Mouse (Mus musculus): ENCODE results near the gene Sp6. TPM values are rescaled to one million over a fixed set of nuclear protein-coding genes. Genes with fewer than 3 reads are reported as not detected.
A peak's percentile ranks its signal among the peaks of the same experiment; 100 is the strongest.

Gene Sp6
- polyA plus RNA-seq, 1 experiment from 2014 or later, result 0.15 TPM

GRCm38 (mm10) chr11:96984903-96985302 is 28.3 kb upstream of the Sp6 start:
- no peaks in the 10 kb centered on the region for H3K9me3 ChIP-seq (replicated peaks)
- H3K4me2 ChIP-seq, result no peak overlapping the region
- no peak for ATAC-seq
- peaks cover 72% of the 10 kb centered on the region for H3K27me3 ChIP-seq (replicated peaks)
- no peak overlapping the region for H3K4me3 ChIP-seq
- no peak overlapping the region for H3K9ac ChIP-seq
- no peaks in the 10 kb centered on the region for H3K36me3 ChIP-seq
- no peak overlapping the region for H3K27ac ChIP-seq
- WGBS (ENCODE audit: insufficient replicate concordance), result 35% methylated on average over 4 of the region's 4 CpGs
- peaks cover 29% of the 10 kb centered on the region for H3K4me1 ChIP-seq

- 42% methylated on average over 3 of the region's 3 CpGs for WGBS (ENCODE audit: insufficient replicate concordance)
- H3K9me3 ChIP-seq (replicated peaks), result no peaks in the 10 kb centered on the region
- no peak for ATAC-seq
- no peak overlapping the region for H3K27ac ChIP-seq
- H3K4me3 ChIP-seq, result no peak overlapping the region
- no peaks in the 10 kb centered on the region for H3K36me3 ChIP-seq
- H3K27me3 ChIP-seq (replicated peaks), result peaks cover 77% of the 10 kb centered on the region
- H3K4me1 ChIP-seq, result peaks cover 23% of the 10 kb centered on the region
- H3K9ac ChIP-seq, result no peak overlapping the region
- no peak overlapping the region for H3K4me2 ChIP-seq
These were observed 26.7 kb upstream of the Sp6 start for GRCm38 (mm10) chr11:96986463-96986862.

GRCm38 (mm10) chr11:96987873-96988655 is 25.1 kb upstream of the Sp6 start:
- Histone ChIP-seq H3K4me1 (peaks cover 24% of the 10 kb centered on the region), H3K27ac (no peak overlapping the region), H3K9ac (peak overlapping the region; percentile 36; the same call in 1 of the 2 replicates), H3K27me3 (replicated peaks) (peaks cover 88% of the 10 kb centered on the region), H3K36me3 (no peaks in the 10 kb centered on the region), H3K4me2 (peak overlapping the region; percentile 46), H3K4me3 (0 out of 2 replicates have a peak overlapping the region, but pooled peaks have one; percentile 10), H3K9me3 (replicated peaks) (no peaks in the 10 kb centered on the region)
- ATAC-seq, result no peak
- 7% methylated on average over 31 of the region's 31 CpGs for WGBS (ENCODE audit: insufficient replicate concordance)

GRCm38 (mm10) chr11:96991501-96991900 is 21.7 kb upstream of the Sp6 start:
- ATAC-seq, result no peak
- 44% methylated on average over 5 of the region's 5 CpGs for WGBS (ENCODE audit: insufficient replicate concordance)
- no peaks in the 10 kb centered on the region for H3K9me3 ChIP-seq (replicated peaks)
- H3K36me3 ChIP-seq, result no peaks in the 10 kb centered on the region
- no peak overlapping the region for H3K4me3 ChIP-seq
- no peak overlapping the region for H3K4me2 ChIP-seq
- H3K9ac ChIP-seq, result no peak overlapping the region
- H3K27ac ChIP-seq, result no peak overlapping the region
- H3K4me1 ChIP-seq, result peaks cover 37% of the 10 kb centered on the region
- peaks cover 87% of the 10 kb centered on the region for H3K27me3 ChIP-seq (replicated peaks)

- 11% methylated on average over 8 of the region's 8 CpGs for WGBS (ENCODE audit: insufficient replicate concordance)
- Histone ChIP-seq H3K9ac (no peak overlapping the region), H3K27ac (peak overlapping the region; percentile 74), H3K4me2 (no peak overlapping the region), H3K27me3 (replicated peaks) (peaks cover 87% of the 10 kb centered on the region), H3K36me3 (no peaks in the 10 kb centered on the region), H3K4me3 (no peak overlapping the region), H3K4me1 (peaks cover 42% of the 10 kb centered on the region), H3K9me3 (replicated peaks) (no peaks in the 10 kb centered on the region)
- peak; percentile 30; the same call in 1 of the 2 replicates for ATAC-seq
These were observed 20.4 kb upstream of the Sp6 start for GRCm38 (mm10) chr11:96992722-96993311.

- Histone ChIP-seq H3K9me3 (replicated peaks) (no peaks in the 10 kb centered on the region), H3K9ac (no peak overlapping the region), H3K4me2 (no peak overlapping the region), H3K36me3 (no peaks in the 10 kb centered on the region), H3K4me3 (no peak overlapping the region), H3K27me3 (replicated peaks) (peaks cover 89% of the 10 kb centered on the region), H3K4me1 (peaks cover 34% of the 10 kb centered on the region), H3K27ac (no peak overlapping the region)
- ATAC-seq, result no peak
- 51% methylated on average over 5 of the region's 5 CpGs for WGBS (ENCODE audit: insufficient replicate concordance)
These were observed 18.2 kb upstream of the Sp6 start for GRCm38 (mm10) chr11:96995031-96995430.

GRCm38 (mm10) chr11:96995836-96996772 is 17.1 kb upstream of the Sp6 start:
- H3K9me3 ChIP-seq (replicated peaks), result no peaks in the 10 kb centered on the region
- peaks cover 98% of the 10 kb centered on the region for H3K27me3 ChIP-seq (replicated peaks)
- no peak for ATAC-seq
- WGBS (ENCODE audit: insufficient replicate concordance), result 42% methylated on average over 15 of the region's 15 CpGs
- H3K27ac ChIP-seq, result no peak overlapping the region
- H3K4me3 ChIP-seq, result no peak overlapping the region
- no peaks in the 10 kb centered on the region for H3K36me3 ChIP-seq
- H3K4me2 ChIP-seq, result no peak overlapping the region
- H3K4me1 ChIP-seq, result peaks cover 34% of the 10 kb centered on the region
- H3K9ac ChIP-seq, result no peak overlapping the region

- Histone ChIP-seq H3K9ac (peak overlapping the region; percentile 44; the same call in 1 of the 2 replicates), H3K27me3 (replicated peaks) (peaks cover 99% of the 10 kb centered on the region), H3K36me3 (no peaks in the 10 kb centered on the region), H3K4me1 (peaks cover 34% of the 10 kb centered on the region), H3K9me3 (replicated peaks) (no peaks in the 10 kb centered on the region), H3K4me3 (peak overlapping the region; percentile 36), H3K27ac (no peak overlapping the region), H3K4me2 (peak overlapping the region; percentile 55)
- ATAC-seq, result no peak
- WGBS (ENCODE audit: insufficient replicate concordance), result 21% methylated on average over 17 of the region's 17 CpGs
These were observed 16.3 kb upstream of the Sp6 start for GRCm38 (mm10) chr11:96996773-96997379.

GRCm38 (mm10) chr11:96997380-96997956 is 15.7 kb upstream of the Sp6 start:
- Histone ChIP-seq H3K4me1 (peaks cover 29% of the 10 kb centered on the region), H3K4me3 (peak overlapping the region; percentile 36), H3K27me3 (replicated peaks) (peaks cover 99% of the 10 kb centered on the region), H3K36me3 (no peaks in the 10 kb centered on the region), H3K9me3 (replicated peaks) (no peaks in the 10 kb centered on the region), H3K9ac (peak overlapping the region; percentile 44; the same call in 1 of the 2 replicates), H3K27ac (no peak overlapping the region), H3K4me2 (peak overlapping the region; percentile 55)
- 12% methylated on average over 30 of the region's 30 CpGs for WGBS (ENCODE audit: insufficient replicate concordance)
- no peak for ATAC-seq

GRCm38 (mm10) chr11:97003170-97003569 is 10.0 kb upstream of the Sp6 start:
- Histone ChIP-seq H3K27me3 (replicated peaks) (peaks cover 89% of the 10 kb centered on the region), H3K36me3 (no peaks in the 10 kb centered on the region), H3K4me1 (peaks cover 8% of the 10 kb centered on the region), H3K4me2 (no peak overlapping the region), H3K9ac (no peak overlapping the region), H3K4me3 (no peak overlapping the region), H3K9me3 (replicated peaks) (no peaks in the 10 kb centered on the region), H3K27ac (no peak overlapping the region)
- 32% methylated on average over 5 of the region's 5 CpGs for WGBS (ENCODE audit: insufficient replicate concordance)
- ATAC-seq, result no peak

GRCm38 (mm10) chr11:97007093-97007794 is 6.0 kb upstream of the Sp6 start:
- H3K27me3 ChIP-seq (replicated peaks), result peaks cover 89% of the 10 kb centered on the region
- H3K27ac ChIP-seq, result no peak overlapping the region
- H3K4me3 ChIP-seq, result no peak overlapping the region
- WGBS (ENCODE audit: insufficient replicate concordance), result 46% methylated on average over 9 of the region's 9 CpGs
- H3K4me1 ChIP-seq, result peaks cover 8% of the 10 kb centered on the region
- H3K9me3 ChIP-seq (replicated peaks), result no peaks in the 10 kb centered on the region
- H3K36me3 ChIP-seq, result no peaks in the 10 kb centered on the region
- no peak for ATAC-seq
- H3K9ac ChIP-seq, result no peak overlapping the region
- H3K4me2 ChIP-seq, result no peak overlapping the region

Measured in liver, embryonic 12.5 days (tissue).